Mouse (Mus musculus): Measurements from ENCODE around the gene Nup160. TPM values are rescaled to one million over a fixed set of nuclear protein-coding genes. Genes with fewer than 3 reads are reported as not detected.

Nup160 gene
- polyA plus RNA-seq, 1 experiment: 22.7 TPM

DNA sequence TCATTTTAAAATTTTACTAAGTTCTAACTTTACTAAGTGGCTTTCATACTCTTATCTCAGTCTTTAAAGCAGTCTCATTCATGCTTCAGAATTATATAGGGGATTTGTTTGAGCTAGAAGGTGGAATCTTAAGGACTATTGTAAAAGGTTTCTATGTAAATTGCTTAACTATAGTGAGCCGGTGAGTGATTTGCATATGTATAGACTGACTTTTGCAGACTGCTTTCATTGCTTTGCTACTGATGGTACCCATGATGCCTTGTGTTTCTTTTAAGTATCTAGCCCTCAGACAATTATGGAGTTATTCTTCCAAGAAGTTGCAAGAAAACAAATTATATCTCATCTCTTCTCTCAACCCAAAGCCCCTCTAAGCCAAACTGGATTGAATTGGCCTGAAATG is 31.5 kb downstream of the Nup160 start:
- Histone ChIP-seq H3K36me3 (ENCODE audit: control insufficient read depth, insufficient read depth, low read length) (peaks cover 90% of the 10 kb centered on the region), H3K4me3 (ENCODE audit: control insufficient read depth, insufficient read depth, low read length) (no peak overlapping the region), H3K27me3 (ENCODE audit: control insufficient read depth, insufficient read depth, low read length) (no peaks in the 10 kb centered on the region), H3K27ac (ENCODE audit: control insufficient read depth, insufficient read depth, low read length) (no peak overlapping the region), H3K4me1 (replicated peaks; ENCODE audit: control insufficient read depth, insufficient read depth, low read length) (no peaks in the 10 kb centered on the region)
- TF ChIP-seq CTCF (IDR thresholded peaks at IDR 0.05; ENCODE audit: borderline replicate concordance, control insufficient read depth, extremely low read depth, insufficient read depth, low read length, poor library complexity): no peak
- no peak for TF ChIP-seq POLR2A (IDR thresholded peaks at IDR 0.05; ENCODE audit: control insufficient read depth, extremely low read depth, insufficient read depth, low read length, poor library complexity)
- no peak for DNase-seq
- 97% methylated on average over 1 of the region's 1 CpGs for WGBS

GRCm38 (mm10) chr2:90715555-90716092 is 38.6 kb downstream of the Nup160 start:
- Histone ChIP-seq H3K36me3 (ENCODE audit: control insufficient read depth, insufficient read depth, low read length) (peaks cover 87% of the 10 kb centered on the region), H3K4me3 (ENCODE audit: control insufficient read depth, insufficient read depth, low read length) (no peak overlapping the region), H3K4me1 (replicated peaks; ENCODE audit: control insufficient read depth, insufficient read depth, low read length) (no peaks in the 10 kb centered on the region), H3K27ac (ENCODE audit: control insufficient read depth, insufficient read depth, low read length) (no peak overlapping the region), H3K27me3 (ENCODE audit: control insufficient read depth, insufficient read depth, low read length) (no peaks in the 10 kb centered on the region)
- DNase-seq: no peak
- 97% methylated on average over 7 of the region's 7 CpGs for WGBS
- TF ChIP-seq POLR2A (IDR thresholded peaks at IDR 0.05; ENCODE audit: control insufficient read depth, extremely low read depth, insufficient read depth, low read length, poor library complexity): no peak
- TF ChIP-seq CTCF (IDR thresholded peaks at IDR 0.05; ENCODE audit: borderline replicate concordance, control insufficient read depth, extremely low read depth, insufficient read depth, low read length, poor library complexity): no peak

DNA sequence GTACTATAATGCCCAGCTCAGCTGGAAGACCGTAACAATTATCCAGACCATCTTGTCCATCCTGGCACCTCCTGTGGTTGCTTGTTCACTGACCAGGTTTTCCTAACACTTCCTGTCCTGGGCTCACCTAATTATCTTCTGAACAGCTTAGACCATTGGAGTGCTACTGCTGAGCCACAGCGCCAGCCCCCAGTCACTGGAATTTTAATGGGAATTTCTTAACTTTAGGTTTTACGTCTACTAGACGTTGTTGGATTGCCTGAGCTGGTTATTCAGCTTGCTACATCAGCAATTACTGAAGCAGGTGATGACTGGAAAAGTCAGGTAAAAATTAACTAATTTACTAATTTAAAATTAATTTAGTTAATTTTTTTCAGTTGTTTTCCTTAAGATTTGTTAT is 40.4 kb downstream of the Nup160 start:
- H3K4me1 ChIP-seq (replicated peaks; ENCODE audit: control insufficient read depth, insufficient read depth, low read length): no peaks in the 10 kb centered on the region
- peaks cover 85% of the 10 kb centered on the region for H3K36me3 ChIP-seq (ENCODE audit: control insufficient read depth, insufficient read depth, low read length)
- 97% methylated on average over 4 of the region's 4 CpGs for WGBS
- H3K4me3 ChIP-seq (ENCODE audit: control insufficient read depth, insufficient read depth, low read length): no peak overlapping the region
- H3K27ac ChIP-seq (ENCODE audit: control insufficient read depth, insufficient read depth, low read length): no peak overlapping the region
- TF ChIP-seq POLR2A (IDR thresholded peaks at IDR 0.05; ENCODE audit: control insufficient read depth, extremely low read depth, insufficient read depth, low read length, poor library complexity): no peak
- no peak for TF ChIP-seq CTCF (IDR thresholded peaks at IDR 0.05; ENCODE audit: borderline replicate concordance, control insufficient read depth, extremely low read depth, insufficient read depth, low read length, poor library complexity)
- no peaks in the 10 kb centered on the region for H3K27me3 ChIP-seq (ENCODE audit: control insufficient read depth, insufficient read depth, low read length)
- DNase-seq: no peak

DNA sequence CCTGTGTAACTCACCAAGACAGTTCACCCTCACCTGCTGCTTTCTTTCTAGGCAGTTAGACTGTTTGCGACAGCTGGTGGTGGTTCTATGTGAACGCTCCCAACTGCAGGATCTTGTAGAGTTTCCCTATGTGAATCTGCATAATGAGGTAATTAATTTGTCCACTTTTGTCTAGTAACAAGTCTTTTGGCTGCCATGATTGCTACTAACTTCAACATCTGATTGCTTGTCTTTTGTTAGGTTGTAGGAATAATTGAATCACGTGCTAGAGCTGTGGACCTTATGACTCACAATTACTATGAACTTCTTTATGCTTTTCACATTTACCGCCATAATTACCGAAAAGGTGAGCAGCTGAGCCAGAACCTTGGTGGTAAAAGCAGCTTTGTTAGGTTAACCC is 40.9 kb downstream of the Nup160 start:
- Histone ChIP-seq H3K27ac (ENCODE audit: control insufficient read depth, insufficient read depth, low read length) (no peak overlapping the region), H3K4me1 (replicated peaks; ENCODE audit: control insufficient read depth, insufficient read depth, low read length) (no peaks in the 10 kb centered on the region), H3K4me3 (ENCODE audit: control insufficient read depth, insufficient read depth, low read length) (no peak overlapping the region), H3K27me3 (ENCODE audit: control insufficient read depth, insufficient read depth, low read length) (no peaks in the 10 kb centered on the region), H3K36me3 (ENCODE audit: control insufficient read depth, insufficient read depth, low read length) (peaks cover 84% of the 10 kb centered on the region)
- 97% methylated on average over 5 of the region's 5 CpGs for WGBS
- TF ChIP-seq CTCF (IDR thresholded peaks at IDR 0.05; ENCODE audit: borderline replicate concordance, control insufficient read depth, extremely low read depth, insufficient read depth, low read length, poor library complexity): no peak
- TF ChIP-seq POLR2A (IDR thresholded peaks at IDR 0.05; ENCODE audit: control insufficient read depth, extremely low read depth, insufficient read depth, low read length, poor library complexity): no peak
- no peak for DNase-seq

- DNase-seq: no peak
- Histone ChIP-seq H3K36me3 (ENCODE audit: control insufficient read depth, insufficient read depth, low read length) (peaks cover 85% of the 10 kb centered on the region), H3K27ac (ENCODE audit: control insufficient read depth, insufficient read depth, low read length) (no peak overlapping the region), H3K4me3 (ENCODE audit: control insufficient read depth, insufficient read depth, low read length) (no peak overlapping the region), H3K27me3 (ENCODE audit: control insufficient read depth, insufficient read depth, low read length) (no peaks in the 10 kb centered on the region), H3K4me1 (replicated peaks; ENCODE audit: control insufficient read depth, insufficient read depth, low read length) (no peaks in the 10 kb centered on the region)
- TF ChIP-seq CTCF (IDR thresholded peaks at IDR 0.05; ENCODE audit: borderline replicate concordance, control insufficient read depth, extremely low read depth, insufficient read depth, low read length, poor library complexity) (no peak), POLR2A (IDR thresholded peaks at IDR 0.05; ENCODE audit: control insufficient read depth, extremely low read depth, insufficient read depth, low read length, poor library complexity) (no peak)
- over 99% methylated on average over 3 of the region's 3 CpGs for WGBS
These were observed 49.8 kb downstream of the Nup160 start for GRCm38 (mm10) chr2:90726818-90727217.

- H3K36me3 ChIP-seq (ENCODE audit: control insufficient read depth, insufficient read depth, low read length): peaks cover 62% of the 10 kb centered on the region
- TF ChIP-seq CTCF (IDR thresholded peaks at IDR 0.05; ENCODE audit: borderline replicate concordance, control insufficient read depth, extremely low read depth, insufficient read depth, low read length, poor library complexity) (no peak), POLR2A (IDR thresholded peaks at IDR 0.05; ENCODE audit: control insufficient read depth, extremely low read depth, insufficient read depth, low read length, poor library complexity) (no peak)
- DNase-seq: no peak
- no peak overlapping the region for H3K27ac ChIP-seq (ENCODE audit: control insufficient read depth, insufficient read depth, low read length)
- 99% methylated on average over 11 of the region's 11 CpGs for WGBS
- no peaks in the 10 kb centered on the region for H3K27me3 ChIP-seq (ENCODE audit: control insufficient read depth, insufficient read depth, low read length)
- H3K4me3 ChIP-seq (ENCODE audit: control insufficient read depth, insufficient read depth, low read length): no peak overlapping the region
- no peaks in the 10 kb centered on the region for H3K4me1 ChIP-seq (replicated peaks; ENCODE audit: control insufficient read depth, insufficient read depth, low read length)
These were observed 58.3 kb downstream of the Nup160 start for GRCm38 (mm10) chr2:90735326-90735725.

- peaks cover 32% of the 10 kb centered on the region for H3K36me3 ChIP-seq (ENCODE audit: control insufficient read depth, insufficient read depth, low read length)
- no peak for DNase-seq
- H3K27me3 ChIP-seq (ENCODE audit: control insufficient read depth, insufficient read depth, low read length): no peaks in the 10 kb centered on the region
- 81% methylated on average over 3 of the region's 3 CpGs for WGBS
- no peak for TF ChIP-seq POLR2A (IDR thresholded peaks at IDR 0.05; ENCODE audit: control insufficient read depth, extremely low read depth, insufficient read depth, low read length, poor library complexity)
- TF ChIP-seq CTCF (IDR thresholded peaks at IDR 0.05; ENCODE audit: borderline replicate concordance, control insufficient read depth, extremely low read depth, insufficient read depth, low read length, poor library complexity): no peak
- H3K4me3 ChIP-seq (ENCODE audit: control insufficient read depth, insufficient read depth, low read length): no peak overlapping the region
- no peak overlapping the region for H3K27ac ChIP-seq (ENCODE audit: control insufficient read depth, insufficient read depth, low read length)
- no peaks in the 10 kb centered on the region for H3K4me1 ChIP-seq (replicated peaks; ENCODE audit: control insufficient read depth, insufficient read depth, low read length)
These were observed 61.8 kb downstream of the Nup160 start for GRCm38 (mm10) chr2:90738801-90739200.
